Mouse (Mus musculus): ENCODE results near the gene Pdcd7.

DNA sequence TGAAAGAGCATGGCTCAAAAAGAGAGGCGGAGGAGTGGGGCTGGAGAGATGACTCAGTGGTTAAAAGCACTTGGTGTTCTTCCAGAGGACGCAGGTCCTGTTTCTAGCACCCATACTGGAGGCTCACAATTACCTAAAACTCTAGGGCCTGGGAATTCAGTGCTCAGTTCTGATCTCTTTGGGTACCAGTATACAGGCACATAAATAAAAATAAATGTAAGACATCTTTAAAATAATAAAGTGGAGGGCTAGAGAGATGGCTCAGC lies 59.2 kb downstream of the Pdcd7 start:
- TF ChIP-seq CTCF (IDR thresholded peaks at IDR 0.05; ENCODE audit: borderline replicate concordance, insufficient read depth, low read depth, low read length) (no peak), POLR2A (IDR thresholded peaks at IDR 0.05; ENCODE audit: borderline replicate concordance, insufficient read depth, low read length) (no peak)

All from cerebellum, adult 2 months (tissue).